Mouse (Mus musculus) lung, postnatal 36 days (tissue): ENCODE measurements around the gene Tmsb15a.
A peak's percentile ranks its signal among the peaks of the same experiment; 100 is the strongest.
"Not testable (repeated sequence)": the region's sequence is repeated elsewhere in the genome, so short reads cannot be mapped to it uniquely, and the experiment has no call there.

Experiments used
- DNase-seq: peaks from one replicate; pipeline ENCODE4 v3.0.0; 2022; ENCODE audit warnings: mixed read lengths

Tmsb15a gene

DNA sequence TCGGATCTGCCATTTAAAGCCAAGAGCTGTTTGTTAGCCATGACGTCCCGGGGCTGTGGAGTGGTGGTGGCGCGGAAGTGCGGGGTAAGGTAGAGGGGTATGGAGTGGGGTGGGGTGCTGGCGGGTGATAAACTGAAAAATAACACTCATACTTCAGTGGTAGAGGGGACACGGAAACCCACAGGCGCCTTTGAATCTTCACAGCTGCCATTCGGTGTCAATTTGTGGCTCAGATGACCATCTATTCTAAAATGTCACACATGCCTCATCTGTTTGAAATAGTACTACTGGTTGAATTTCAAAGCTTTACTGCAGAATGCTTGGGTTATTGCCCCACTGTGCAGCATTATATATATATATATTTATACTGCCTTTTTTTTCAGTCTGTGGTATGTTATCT is at the start of gene Tmsb15a:
TSS of gene Tmsb15a (minus strand) at position 101 of the 400 bp plus-strand sequence.
- DNase-seq = no peak

DNA sequence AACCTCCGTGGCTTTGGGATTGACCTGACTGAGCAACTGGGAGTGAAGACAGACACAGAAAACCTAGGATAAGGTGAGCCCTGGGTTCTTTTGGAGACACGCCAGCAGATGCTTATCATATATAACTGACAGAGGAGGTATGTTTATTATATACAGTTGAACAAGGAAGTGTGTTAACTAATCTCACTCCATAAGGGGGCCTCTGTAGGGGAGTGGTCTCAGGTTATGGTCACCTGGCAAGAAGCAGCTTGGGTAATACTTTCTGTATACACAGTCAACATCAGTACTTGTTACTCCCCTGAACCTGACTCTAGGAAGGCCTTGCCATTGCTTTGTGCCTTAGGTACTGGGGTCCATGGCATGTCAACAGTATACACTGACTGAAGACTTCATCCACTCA is 43.5 kb upstream of the Tmsb15a start:
- DNase-seq = no peak

DNA sequence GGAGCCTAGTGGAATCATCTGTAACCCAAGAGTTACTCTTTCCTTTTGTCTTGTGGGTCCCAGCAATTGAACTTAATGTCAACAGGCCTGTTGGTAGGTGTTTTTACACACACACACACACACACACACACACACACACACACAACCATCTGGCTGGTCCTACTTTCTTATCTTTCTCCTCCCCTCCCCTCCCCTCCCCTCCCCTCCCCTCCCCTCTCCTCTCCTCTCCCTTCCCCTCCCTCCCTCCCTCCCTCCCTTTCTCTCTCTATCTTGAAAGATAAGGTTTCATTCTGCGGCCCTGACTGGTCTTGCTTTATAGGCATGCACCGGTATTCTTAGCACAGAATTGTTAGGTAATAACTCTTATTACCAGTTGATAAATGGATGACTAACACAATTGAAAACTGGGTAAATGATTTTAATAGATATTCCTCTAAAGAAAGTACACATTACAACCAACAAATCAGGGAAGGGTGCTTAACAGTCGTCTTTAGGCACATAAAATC is 43.0 kb upstream of the Tmsb15a start:
- no peak for DNase-seq

DNA sequence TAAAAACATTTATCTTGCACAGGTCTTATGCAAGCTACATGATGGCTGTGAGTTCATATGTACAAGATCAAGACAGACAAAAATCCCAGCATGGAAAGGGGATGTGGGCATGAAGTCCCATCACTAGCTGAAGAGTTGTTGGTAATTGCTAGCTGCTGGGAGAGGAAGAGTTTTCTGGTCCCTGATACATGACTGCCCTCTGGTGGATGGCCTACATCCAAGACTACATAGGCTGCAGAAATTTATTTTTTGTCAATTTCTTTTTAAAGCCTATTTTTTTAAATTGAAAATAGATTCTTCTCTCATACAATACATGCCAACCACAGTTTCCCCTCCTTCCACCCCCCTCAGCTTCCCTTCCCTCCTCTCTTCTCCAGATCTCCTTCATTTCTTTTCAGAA is 36.6 kb upstream of the Tmsb15a start:
- DNase-seq = peak; percentile 32

DNA sequence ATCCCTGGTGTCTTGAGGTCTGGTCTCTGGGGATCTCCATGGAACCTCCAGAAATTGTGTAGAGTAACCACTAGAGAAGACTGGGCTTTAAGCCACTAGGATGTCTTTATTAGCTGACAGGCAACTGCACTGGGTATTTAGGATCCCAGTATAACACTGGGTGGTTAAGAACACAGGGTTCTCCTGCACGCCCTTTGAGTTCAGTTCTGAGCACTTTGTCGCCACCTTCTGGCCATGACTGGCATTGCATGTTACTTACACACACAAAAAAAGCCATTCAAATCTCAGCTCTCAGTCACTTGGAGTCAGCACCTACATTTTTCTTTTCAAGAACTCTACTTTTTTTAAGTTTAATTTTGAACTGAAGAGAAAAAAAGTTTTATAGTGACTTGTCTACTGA is 27.8 kb upstream of the Tmsb15a start:
- DNase-seq = peak; percentile 85

DNA sequence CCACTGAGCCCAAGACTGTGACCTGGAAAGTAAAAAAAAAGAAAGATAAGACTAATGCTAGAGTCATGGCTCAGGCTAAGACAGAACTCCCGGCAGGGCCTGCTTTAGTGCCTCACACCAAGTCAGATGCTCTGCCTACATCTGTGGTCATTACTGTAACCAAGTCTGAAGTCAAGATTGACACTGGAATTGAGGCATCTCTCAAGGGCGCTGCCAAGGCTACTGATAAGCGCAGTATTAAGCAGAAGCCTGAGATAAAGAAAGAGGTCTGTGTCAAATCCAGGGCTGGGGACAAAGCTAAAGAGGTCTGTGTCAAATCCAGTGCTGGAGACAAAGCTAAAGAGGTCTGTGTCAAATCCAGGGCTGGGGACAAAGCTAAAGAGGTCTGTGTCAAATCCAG is 20.3 kb upstream of the Tmsb15a start:
- not testable (repeated sequence) for DNase-seq

DNA sequence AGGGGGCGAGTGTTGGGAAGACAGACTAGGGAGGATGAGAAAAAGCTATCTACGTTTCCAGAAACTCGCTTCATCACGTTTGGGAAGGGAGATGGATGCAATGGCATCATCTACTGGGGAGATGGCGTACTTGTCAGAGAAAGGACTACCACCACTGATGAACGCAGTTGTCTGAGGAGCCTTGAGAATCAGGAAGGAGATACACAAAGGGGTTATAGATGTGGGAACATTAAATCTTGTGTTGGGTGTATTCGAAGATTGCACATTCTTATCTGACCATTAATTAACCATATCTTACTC is 17.9 kb upstream of the Tmsb15a start:
- no peak for DNase-seq

DNA sequence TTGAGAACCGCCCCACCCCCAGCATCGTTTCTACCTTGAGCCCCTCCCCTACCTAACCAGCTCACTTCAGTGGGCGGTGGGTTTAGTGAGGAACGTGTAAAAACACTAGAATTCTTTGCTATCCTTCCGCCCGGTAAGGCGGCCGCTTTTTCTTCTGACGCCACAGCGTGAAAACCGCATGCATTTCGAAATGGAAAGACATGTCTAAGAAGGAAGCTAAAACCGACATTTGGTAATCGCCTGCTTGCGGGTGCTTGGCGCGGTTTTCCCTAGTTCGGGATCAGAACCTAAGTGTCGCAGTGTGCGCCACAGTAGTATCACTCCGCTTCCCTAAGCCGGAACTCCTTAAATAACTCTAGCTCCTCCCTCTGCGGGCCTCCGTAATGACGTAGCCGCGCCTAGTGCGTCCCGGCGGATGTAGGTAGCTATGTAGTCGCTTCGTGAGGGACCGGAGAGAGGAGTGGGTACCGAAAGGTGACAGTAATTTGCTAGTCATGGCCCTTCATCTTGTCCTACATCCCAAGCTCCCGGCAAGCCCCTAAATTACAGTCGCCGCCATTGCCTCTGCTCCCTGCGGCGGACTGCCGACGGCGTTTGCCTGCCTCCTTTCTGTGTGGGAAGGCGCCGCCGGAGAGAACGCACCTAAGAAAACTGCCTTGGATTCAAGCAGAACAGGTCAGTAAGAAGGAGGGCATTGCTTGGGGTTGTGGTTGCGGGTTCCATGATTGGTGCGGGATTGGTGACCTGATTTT is 17.4 kb upstream of the Tmsb15a start, which contains the start of the genes Armcx5 and Gprasp1:
TSS of gene Armcx5 (plus strand) at position 430 of the 752 bp plus-strand sequence.
TSS of gene Gprasp1 (plus strand) at position 430 of the 752 bp plus-strand sequence.
- DNase-seq = peak; percentile 95

DNA sequence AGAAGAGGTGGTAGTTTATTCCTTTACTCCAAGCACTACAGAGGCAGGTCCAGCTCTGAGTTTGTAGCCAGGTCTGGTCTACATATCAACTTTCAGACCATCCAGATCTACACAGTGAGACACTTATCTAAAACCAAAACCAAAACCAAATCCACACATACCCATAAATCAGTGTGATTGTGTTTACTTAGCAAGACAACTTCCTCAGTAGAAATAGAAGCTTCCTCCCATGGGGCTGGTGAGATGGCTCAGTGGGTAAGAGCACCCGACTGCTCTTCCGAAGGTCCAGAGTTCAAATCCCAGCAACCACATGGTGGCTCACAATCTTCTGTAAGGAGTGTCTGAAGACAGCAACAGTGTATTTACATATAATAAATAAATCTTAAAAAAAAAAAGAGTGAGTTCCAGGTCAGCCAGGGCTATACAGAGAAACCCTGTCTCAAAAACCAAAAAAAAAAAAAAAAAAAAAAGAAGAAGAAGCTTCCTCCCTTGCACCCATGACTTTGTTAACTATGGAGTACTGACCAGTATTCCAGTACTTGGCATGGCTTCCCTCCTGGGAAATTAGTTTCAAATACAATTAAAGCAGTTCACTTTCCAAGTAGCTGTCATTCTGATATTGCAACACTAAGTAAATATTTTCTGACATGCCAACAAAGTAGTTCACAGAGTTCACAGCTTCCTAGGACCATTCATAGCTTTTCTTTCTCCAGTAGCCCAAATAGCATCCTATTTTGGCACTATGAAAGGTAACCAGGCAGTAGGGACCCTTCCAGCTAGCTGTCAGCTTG is 13.9 kb upstream of the Tmsb15a start:
- DNase-seq = peak; percentile 3

DNA sequence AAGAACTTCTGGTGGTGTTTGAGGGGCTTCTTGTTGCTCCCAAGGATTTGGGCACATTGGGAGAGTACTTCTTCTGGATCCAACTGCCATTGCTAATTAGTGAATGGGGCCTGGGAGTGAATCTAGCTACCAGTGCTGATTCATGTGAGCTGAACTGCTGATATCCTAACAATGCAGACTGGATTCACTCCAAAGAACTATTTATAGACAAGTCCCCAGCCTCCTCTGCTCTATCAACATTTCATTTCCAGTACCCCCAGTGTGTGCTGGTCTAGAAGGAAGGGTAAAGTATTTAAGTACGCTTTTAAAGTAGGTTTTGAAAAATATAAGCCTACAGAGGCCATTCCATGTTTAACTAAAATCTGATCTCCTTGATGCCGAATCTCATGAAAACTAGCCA is 12.2 kb downstream of the Tmsb15a start:
- no peak for DNase-seq

DNA sequence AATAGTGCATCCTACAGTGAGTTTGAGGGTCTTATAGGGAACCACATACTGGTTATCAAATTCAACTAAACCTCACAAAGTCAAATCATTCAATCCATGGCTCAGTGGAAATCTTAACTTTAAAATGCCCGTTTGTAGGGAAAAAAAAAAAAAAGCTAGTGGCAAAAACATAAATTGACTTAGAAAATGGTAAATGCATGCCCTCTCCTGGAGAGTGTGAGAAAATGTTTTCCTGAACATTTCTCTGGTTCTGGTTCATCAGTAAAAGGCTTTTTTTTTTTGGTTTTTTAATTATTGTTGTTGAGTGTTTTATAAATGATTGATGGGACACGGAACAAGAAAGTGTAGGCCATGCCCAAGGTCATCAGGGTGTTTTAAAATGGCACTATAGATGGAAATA is 20.7 kb downstream of the Tmsb15a start:
- DNase-seq = no peak

DNA sequence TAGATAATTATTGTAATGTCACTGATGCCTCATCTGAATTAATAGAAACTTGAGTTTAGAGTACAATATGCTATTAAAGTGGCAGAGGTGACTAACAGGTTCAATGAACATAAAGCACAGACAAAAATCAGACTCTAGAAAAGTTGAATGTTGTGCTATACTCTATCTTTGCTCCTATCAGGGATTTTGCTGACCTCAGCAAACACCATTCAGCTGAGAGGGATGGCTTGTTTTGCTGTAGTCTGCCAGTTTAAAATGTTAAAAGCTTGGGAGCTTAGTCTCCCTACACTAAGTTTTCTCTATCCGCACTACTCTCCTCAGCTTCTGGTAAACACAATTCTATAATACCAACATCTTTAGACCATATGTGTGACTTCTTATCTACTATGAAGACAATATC is 21.9 kb downstream of the Tmsb15a start:
- no peak for DNase-seq

DNA sequence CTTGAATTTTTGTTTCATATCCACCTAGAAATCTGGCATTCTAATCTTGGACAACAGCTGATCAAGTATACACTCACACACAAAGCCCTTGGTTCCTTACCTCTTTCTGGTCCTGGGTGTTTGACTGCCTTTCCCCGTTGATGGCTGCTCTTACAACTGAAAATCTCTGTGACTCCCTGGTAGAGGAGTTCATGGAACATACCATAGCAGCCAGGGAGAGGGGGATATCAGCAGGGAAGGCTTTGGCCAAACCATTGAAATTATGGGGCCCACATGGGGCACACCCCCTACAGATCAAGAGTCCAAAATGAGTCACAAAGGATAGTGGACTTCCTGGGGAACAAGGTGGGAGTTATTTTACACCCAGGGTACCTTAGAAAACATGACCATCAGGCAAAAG is 31.4 kb downstream of the Tmsb15a start, which contains the start of gene Tcp11x2:
TSS of gene Tcp11x2 (minus strand) at position 158 of the 400 bp plus-strand sequence.
- no peak for DNase-seq

DNA sequence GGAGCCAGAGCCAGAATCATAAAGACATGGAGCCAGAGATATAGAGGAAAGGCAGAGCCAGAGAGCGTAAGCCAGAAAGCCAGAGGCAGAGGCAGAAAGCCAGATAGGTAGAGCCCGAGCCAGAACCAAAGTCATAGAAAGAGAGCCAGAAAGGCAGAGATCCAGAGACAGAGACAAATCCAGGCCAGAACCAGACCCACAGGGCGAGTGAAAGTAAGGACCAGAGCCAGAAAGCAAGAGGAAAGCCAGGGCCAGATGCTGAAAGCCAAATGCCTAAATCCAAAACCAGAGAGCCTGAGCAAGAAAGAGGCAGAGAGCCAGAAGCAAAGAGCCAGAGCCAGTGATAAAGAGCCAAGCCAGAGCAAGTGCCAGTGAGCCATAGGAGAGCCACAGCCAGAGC is 37.3 kb downstream of the Tmsb15a start:
- no peak for DNase-seq

DNA sequence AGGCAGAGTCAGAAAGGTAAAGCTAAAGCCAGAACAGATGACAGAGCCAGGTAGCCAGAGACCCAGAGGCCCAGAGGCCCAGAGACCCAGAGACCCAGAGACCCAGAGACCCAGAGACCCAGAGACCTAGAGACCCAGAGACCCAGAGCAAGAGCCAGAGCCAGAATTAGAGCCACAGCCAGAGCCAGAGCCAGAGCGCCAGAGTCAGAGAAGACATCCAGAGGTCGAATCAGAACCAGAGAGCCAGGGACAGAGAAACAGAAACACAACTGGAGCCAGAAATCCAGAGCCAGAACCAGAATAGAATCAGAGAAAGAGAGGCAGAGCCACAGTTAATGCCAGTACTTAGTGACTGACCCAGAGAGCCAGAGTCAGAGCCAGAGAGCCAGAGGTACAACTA is 43.2 kb downstream of the Tmsb15a start:
- DNase-seq = no peak
